9 mouse cellular contexts compared by ENCODE assay signal in the genomic region with DNA sequence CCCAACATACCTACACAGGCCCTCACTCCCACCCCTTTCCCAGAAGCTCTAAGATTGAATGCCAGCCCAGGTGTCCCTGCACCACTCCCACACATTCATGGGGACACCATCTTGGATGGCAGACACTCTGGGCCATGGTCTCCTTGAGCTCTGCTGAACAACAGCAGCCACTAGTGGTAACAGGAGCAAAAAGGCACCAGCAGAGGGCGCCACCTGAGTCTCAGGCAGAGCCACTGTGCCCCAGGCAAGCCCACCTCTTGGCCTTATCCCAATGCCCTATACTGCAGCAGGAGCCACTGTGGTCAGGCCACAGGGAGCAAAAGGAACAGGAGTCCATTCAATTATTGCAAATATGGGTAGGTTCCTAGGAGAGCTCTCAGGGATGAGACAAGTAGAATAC. TPM values are rescaled to one million over a fixed set of nuclear protein-coding genes. Genes with fewer than 3 reads are reported as not detected.
DNase-seq lines count a peak whose midpoint lies in the region; ATAC-seq and TF ChIP-seq lines count a peak whose summit lies in the region.
"Had no signal": no experiment of that assay in that cellular context is flagged by ENCODE, and none has a peak within 500 bp of the region (broad histone marks: within the 10 kb centered on the region; RNA-seq: fewer than 3 reads in every experiment).

No protein-coding gene starts in this region.

- intact Hi-C loops in left cerebral cortex, postnatal 36 days (cut with DNase I): no loop called here

- TF ChIP-seq CTCF in brain, embryonic 14.5 days (IDR thresholded peaks at IDR 0.05; ENCODE audit: borderline replicate concordance, extremely low read depth, insufficient read depth, insufficient read length): peak; percentile 60
- TF ChIP-seq CTCF in liver, adult 2 months (IDR thresholded peaks at IDR 0.05; ENCODE audit: low read depth, low read length): peak; percentile 76
- peak; percentile 75 for TF ChIP-seq CTCF in stomach, postnatal 0 days (IDR thresholded peaks at IDR 0.05; ENCODE audit: low read depth)

- no peak for ATAC-seq in stomach, postnatal 0 days (ENCODE audit: low FRiP score, low TSS enrichment)

- H3K9ac ChIP-seq in liver, adult 2 months (ENCODE audit: low read depth, low read length): no peak overlapping the region
- H3K9ac ChIP-seq in stomach, postnatal 0 days (ENCODE audit: low read length): no peak overlapping the region
- H3K9ac ChIP-seq: neural tube, embryonic 12.5 days had no signal

- 48% methylated on average over 1 of the region's 1 CpGs for WGBS in liver, adult 2 months
- 4% methylated on average over 1 of the region's 1 CpGs for WGBS in stomach, postnatal 0 days

- no peak for TF ChIP-seq POLR2A in brain, embryonic 14.5 days (IDR thresholded peaks at IDR 0.05; ENCODE audit: borderline replicate concordance, extremely low read depth, insufficient read depth, insufficient read length, poor library complexity, severe bottlenecking)
- no peak for TF ChIP-seq POLR2A in liver, adult 2 months (IDR thresholded peaks at IDR 0.05; ENCODE audit: extremely low read depth, insufficient read depth, low read length)

- no peaks in the 10 kb centered on the region for H3K79me2 ChIP-seq in liver, adult 2 months (ENCODE audit: control insufficient read depth, insufficient read depth, low read length)

- no peaks in the 10 kb centered on the region for H3K36me3 ChIP-seq in liver, adult 2 months (ENCODE audit: control insufficient read depth, insufficient read depth, low read length)
- H3K36me3 ChIP-seq in stomach, postnatal 0 days (ENCODE audit: control insufficient read depth, insufficient read depth, low read length): no peaks in the 10 kb centered on the region
- H3K36me3 ChIP-seq: neural tube, embryonic 12.5 days had no signal

- no peaks in the 10 kb centered on the region for H3K9me3 ChIP-seq in stomach, postnatal 0 days (ENCODE audit: control insufficient read depth, low read length)
- H3K9me3 ChIP-seq: neural tube, embryonic 12.5 days had no signal

- DNase-seq in adrenal gland, postnatal 14 days: peak; percentile 74
- no peak for DNase-seq in adrenal gland, adult 2 months
- DNase-seq in layer of hippocampus, postnatal 10 days (ENCODE audit: low spot score in 2 of 2): peak; percentile 44 to 56
- no peak for DNase-seq in layer of hippocampus, postnatal 14 days (ENCODE audit: low spot score in 2 of 2)
- peak; percentile 44 for DNase-seq in brain, embryonic 14.5 days (ENCODE audit: low read depth)
- peak; percentile 16 for DNase-seq in liver, adult 2 months (ENCODE audit: extremely low read depth, low read depth, low spot score)
- DNase-seq in stomach, postnatal 0 days (ENCODE audit: low spot score): peak; percentile 59
- DNase-seq in left cerebral cortex, postnatal 36 days (ENCODE audit: low spot score in 2 of 2): no peak

- no peak overlapping the region for H3K4me2 ChIP-seq in stomach, postnatal 0 days (replicated peaks; ENCODE audit: low read depth)
- H3K4me2 ChIP-seq: neural tube, embryonic 12.5 days had no signal

- no peak for TF ChIP-seq EP300 in stomach, postnatal 0 days (optimal IDR thresholded peaks at IDR 0.05)

- H3K27ac ChIP-seq in liver, adult 2 months (replicated peaks; ENCODE audit: insufficient read depth, low read depth, low read length): no peak overlapping the region
- H3K27ac ChIP-seq in stomach, postnatal 0 days (replicated peaks): no peak overlapping the region
- H3K27ac ChIP-seq: neural tube, embryonic 12.5 days had no signal

- no peak overlapping the region for H3K4me3 ChIP-seq in liver, adult 2 months (ENCODE audit: insufficient read depth, low read depth, low read length)
- H3K4me3 ChIP-seq in stomach, postnatal 0 days (ENCODE audit: low read depth, low read length): no peak overlapping the region
- H3K4me3 ChIP-seq: neural tube, embryonic 12.5 days had no signal

- H3K4me1 ChIP-seq in liver, adult 2 months (ENCODE audit: control insufficient read depth, insufficient read depth, low read length): no peaks in the 10 kb centered on the region
- H3K4me1 ChIP-seq in stomach, postnatal 0 days (replicated peaks; ENCODE audit: control insufficient read depth, insufficient read depth): no peaks in the 10 kb centered on the region
- H3K4me1 ChIP-seq: neural tube, embryonic 12.5 days had no signal

- H3K27me3 ChIP-seq in liver, adult 2 months (ENCODE audit: control insufficient read depth, insufficient read depth, low read length): no peaks in the 10 kb centered on the region
- no peaks in the 10 kb centered on the region for H3K27me3 ChIP-seq in stomach, postnatal 0 days (ENCODE audit: control insufficient read depth, insufficient read depth, low read length)

RNA-seq across cellular contexts. Expression of gene Dnajc7, which starts 26.3 kb away (rescaled TPM):
- total RNA-seq in adrenal gland, postnatal 14 days (2021): 217 and 264 TPM in 2 replicates
- total RNA-seq in adrenal gland, adult 2 months (2021): 100 to 1,000 TPM; 174 to 177 TPM
- polyA plus RNA-seq in adrenal gland, adult 2 months (2012; rRNA removed): 9.3 and 11.7 TPM in 2 replicates
- 100 to 1,000 TPM; 250 to 255 TPM for total RNA-seq in layer of hippocampus, postnatal 10 days (2021)
- 100 to 1,000 TPM; 237 to 253 TPM for total RNA-seq in layer of hippocampus, postnatal 14 days (2021)
- polyA plus RNA-seq in brain, embryonic 14.5 days (2012; rRNA removed): 139 and 201 TPM in 2 replicates
- 40.9 and 44.7 TPM in 2 replicates for total RNA-seq in liver, adult 2 months (2014; rRNA removed)
- polyA plus RNA-seq in liver, adult 2 months (2012; rRNA removed): 16.1 and 16.7 TPM in 2 replicates
- polyA plus RNA-seq in stomach, postnatal 0 days (2015; fragmentation: Nextera tagmentation; extraction: Ambion mirVana): 91.9 and 96.1 TPM in 2 replicates
- 100 to 1,000 TPM; 215 to 247 TPM for total RNA-seq in left cerebral cortex, postnatal 36 days (2021)

RNA-seq across cellular contexts. Expression of gene Nkiras2, which starts 27.2 kb away (rescaled TPM):
- total RNA-seq in adrenal gland, postnatal 14 days (2021): 41.1 and 44.4 TPM in 2 replicates
- total RNA-seq in adrenal gland, adult 2 months (2021): 10 to 100 TPM; 32.5 to 36.0 TPM
- 50.9 and 59.4 TPM in 2 replicates for polyA plus RNA-seq in adrenal gland, adult 2 months (2012; rRNA removed)
- total RNA-seq in layer of hippocampus, postnatal 10 days (2021): 10 to 100 TPM; 25.6 to 27.9 TPM
- total RNA-seq in layer of hippocampus, postnatal 14 days (2021): 10 to 100 TPM; 22.8 to 23.0 TPM
- 111 and 119 TPM in 2 replicates for polyA plus RNA-seq in brain, embryonic 14.5 days (2012; rRNA removed)
- 13.7 and 16.0 TPM in 2 replicates for total RNA-seq in liver, adult 2 months (2014; rRNA removed)
- 32.0 and 33.4 TPM in 2 replicates for polyA plus RNA-seq in liver, adult 2 months (2012; rRNA removed)
- polyA plus RNA-seq in stomach, postnatal 0 days (2015; fragmentation: Nextera tagmentation; extraction: Ambion mirVana): 59.0 and 63.1 TPM in 2 replicates
- 10 to 100 TPM; 13.1 to 13.7 TPM for total RNA-seq in left cerebral cortex, postnatal 36 days (2021)

RNA-seq across cellular contexts. Expression of gene Zfp385c, which starts 46.0 kb away (rescaled TPM):
- 0.19 TPM in 1 of 2 replicates, not detected in the other for total RNA-seq in adrenal gland, postnatal 14 days (2021)
- total RNA-seq in adrenal gland, adult 2 months (2021): under 1 TPM in 1 of 2 experiments, not detected in 1; 0.59 TPM
- polyA plus RNA-seq in adrenal gland, adult 2 months (2012; rRNA removed): 0.75 and 0.84 TPM in 2 replicates
- under 1 TPM; 0.54 to 0.57 TPM for total RNA-seq in layer of hippocampus, postnatal 10 days (2021)
- 1 to 10 TPM in 1 of 2 experiments, under 1 TPM in 1; 0.17 to 1.2 TPM for total RNA-seq in layer of hippocampus, postnatal 14 days (2021)
- polyA plus RNA-seq in brain, embryonic 14.5 days (2012; rRNA removed): 0.40 and 0.63 TPM in 2 replicates
- total RNA-seq in liver, adult 2 months (2014; rRNA removed): not detected in 2 replicates
- not detected in 2 replicates for polyA plus RNA-seq in liver, adult 2 months (2012; rRNA removed)
- polyA plus RNA-seq in stomach, postnatal 0 days (2015; fragmentation: Nextera tagmentation; extraction: Ambion mirVana): 0.18 and 0.34 TPM in 2 replicates
- under 1 TPM; 0.39 to 0.47 TPM for total RNA-seq in left cerebral cortex, postnatal 36 days (2021)

RNA-seq across cellular contexts. Expression of gene Dhx58, which starts 57.8 kb away (rescaled TPM):
- total RNA-seq in adrenal gland, postnatal 14 days (2021): 15.8 and 16.2 TPM in 2 replicates
- total RNA-seq in adrenal gland, adult 2 months (2021): 10 to 100 TPM; 29.2 to 60.7 TPM
- 30.2 and 42.2 TPM in 2 replicates for polyA plus RNA-seq in adrenal gland, adult 2 months (2012; rRNA removed)
- total RNA-seq in layer of hippocampus, postnatal 10 days (2021): 1 to 10 TPM; 1.2 to 1.9 TPM
- total RNA-seq in layer of hippocampus, postnatal 14 days (2021): 1 to 10 TPM in 1 of 2 experiments, under 1 TPM in 1; 0.93 to 1.4 TPM
- polyA plus RNA-seq in brain, embryonic 14.5 days (2012; rRNA removed): 2.4 and 2.6 TPM in 2 replicates
- total RNA-seq in liver, adult 2 months (2014; rRNA removed): 8.1 and 11.9 TPM in 2 replicates
- polyA plus RNA-seq in liver, adult 2 months (2012; rRNA removed): 9.2 and 16.3 TPM in 2 replicates
- 2.6 and 2.9 TPM in 2 replicates for polyA plus RNA-seq in stomach, postnatal 0 days (2015; fragmentation: Nextera tagmentation; extraction: Ambion mirVana)
- total RNA-seq in left cerebral cortex, postnatal 36 days (2021): 1 to 10 TPM; 2.0 to 2.8 TPM

Comparison
In these comparisons a context has a peak if more than half of its experiments do, and no peak if none do; other contexts are left out.
1. DNase-seq: peak in adrenal gland, postnatal 14 days (single experiment), layer of hippocampus, postnatal 10 days (2 of 2), brain, embryonic 14.5 days (single experiment), liver, adult 2 months (single experiment) and stomach, postnatal 0 days (single experiment); none in adrenal gland, adult 2 months (single experiment), layer of hippocampus, postnatal 14 days (0 of 2) and left cerebral cortex, postnatal 36 days (0 of 2).
2. Peak in every context shown above with its lines, with median percentiles within 50 percentile points of each other: CTCF ChIP-seq.